ENCODE assay signal across 17 mouse cellular contexts in genomic region chr2:129118061-129118460, GRCm38 (mm10).
"Had no signal": no experiment of that assay in that cellular context is flagged by ENCODE, and none has a peak within 500 bp of the region (broad histone marks: within the 10 kb centered on the region; RNA-seq: fewer than 3 reads in every experiment).

No protein-coding gene starts in this region.

- H3K27me3 ChIP-seq: lung, embryonic 15.5 days; megakaryocyte, embryonic 14.5 days; midbrain, embryonic 13.5 days; midbrain, embryonic 15.5 days; neural tube, embryonic 12.5 days; stomach, embryonic 15.5 days had no signal

- ATAC-seq: lung, postnatal 0 days; midbrain, embryonic 13.5 days; midbrain, embryonic 15.5 days had no signal

- H3K4me1 ChIP-seq: lung, embryonic 15.5 days; megakaryocyte, embryonic 14.5 days; midbrain, embryonic 13.5 days; midbrain, embryonic 15.5 days; neural tube, embryonic 12.5 days; stomach, embryonic 15.5 days had no signal

- H3K27ac ChIP-seq: lung, embryonic 15.5 days; macrophage; midbrain, embryonic 13.5 days; midbrain, embryonic 15.5 days; neural tube, embryonic 12.5 days; stomach, embryonic 15.5 days; stomach, postnatal 0 days had no signal

- H3K4me3 ChIP-seq: lung, embryonic 15.5 days; megakaryocyte, embryonic 14.5 days; midbrain, embryonic 13.5 days; midbrain, embryonic 15.5 days; neural tube, embryonic 12.5 days; stomach, embryonic 15.5 days had no signal

- H3K4me2 ChIP-seq: lung, embryonic 15.5 days; midbrain, embryonic 11.5 days; midbrain, embryonic 13.5 days; midbrain, embryonic 15.5 days; neural tube, embryonic 12.5 days; stomach, embryonic 15.5 days had no signal

- H3K9ac ChIP-seq: lung, embryonic 15.5 days; midbrain, embryonic 13.5 days; midbrain, embryonic 15.5 days; neural tube, embryonic 12.5 days; stomach, embryonic 15.5 days had no signal

- DNase-seq: lung, adult 2 months; lung, postnatal 14 days; lung, postnatal 36 days; right cerebral cortex, postnatal 14 days; thymus, adult 2 months; thymus, postnatal 25 days; thymus, postnatal 4 days had no signal

- H3K9me3 ChIP-seq: lung, embryonic 15.5 days; megakaryocyte, embryonic 14.5 days; midbrain, embryonic 13.5 days; midbrain, embryonic 15.5 days; neural tube, embryonic 12.5 days; stomach, embryonic 15.5 days had no signal
